Mouse (Mus musculus) erythroblast, embryonic 14.5 days (primary cell): ENCODE results near the gene Rab3gap1. TPM values are rescaled to one million over a fixed set of nuclear protein-coding genes. Genes with fewer than 3 reads are reported as not detected.

Experiments used
- H3K27me3 ChIP-seq: 2 replicates; pipeline ENCODE4 v1.6.1; 2012; ENCODE audit warnings: inconsistent platforms; ENCODE audit not compliant: control insufficient read depth
- H3K36me3 ChIP-seq: 2 replicates; pipeline ENCODE4 v1.6.1; 2012; ENCODE audit warnings: mild to moderate bottlenecking, inconsistent platforms; ENCODE audit not compliant: control insufficient read depth
- H3K4me1 ChIP-seq: 2 replicates; pipeline ENCODE4 v1.6.1; 2012; ENCODE audit warnings: inconsistent platforms; ENCODE audit not compliant: control insufficient read depth
- H3K4me3 ChIP-seq: replicated peaks from 2 replicates; pipeline ENCODE3; 2012; ENCODE audit warnings: moderate library complexity, mild to moderate bottlenecking, inconsistent platforms
- H3K9me3 ChIP-seq: 2 replicates; pipeline ENCODE4 v1.6.1; 2012; ENCODE audit warnings: low read length, inconsistent platforms, mixed read lengths; ENCODE audit not compliant: control insufficient read depth
- GATA1 ChIP-seq: IDR thresholded peaks from 2 replicates; pipeline ENCODE4 v1.6.1; 2012; ENCODE audit warnings: low read length, inconsistent platforms, mixed read lengths
- TAL1 ChIP-seq: IDR thresholded peaks from 3 replicates; pipeline ENCODE4 v1.6.1; 2012; ENCODE audit warnings: low read length, inconsistent platforms, mixed read lengths
- polyA plus RNA-seq: library from polyadenylated mRNA; stranded (reverse); fragments of >175 nt; gene quantifications from 2 replicates; pipeline ENCODE4 v1.2.3, GENCODE M21; 2012

Rab3gap1 gene
- polyA plus RNA-seq, 1 experiment: 1.3 TPM

DNA sequence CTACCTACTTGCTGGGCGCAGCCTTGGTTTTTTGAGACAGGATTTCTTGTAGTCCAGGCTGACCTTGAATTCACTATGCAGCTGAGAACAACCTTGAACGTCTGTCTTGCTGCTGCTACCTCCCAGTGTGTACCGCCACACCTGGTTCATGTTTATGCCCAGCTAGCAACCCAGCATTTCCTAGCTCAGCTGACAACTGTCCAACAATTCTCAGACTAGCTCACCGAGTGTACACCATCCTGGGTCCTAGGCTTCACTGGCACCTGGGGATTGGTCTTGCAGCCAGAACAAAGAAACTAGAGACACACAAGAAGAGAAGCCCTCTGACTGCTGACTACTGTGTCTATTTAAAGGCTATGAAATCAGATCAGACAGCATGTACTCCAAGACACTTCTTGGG is 102.3 kb downstream of the Rab3gap1 start:
- TF ChIP-seq TAL1 (no peak), GATA1 (no peak)
- no peak overlapping the region for H3K4me3 ChIP-seq
- H3K9me3 ChIP-seq: no peaks in the 10 kb centered on the region
- H3K4me1 ChIP-seq: no peaks in the 10 kb centered on the region
- H3K27me3 ChIP-seq: no peaks in the 10 kb centered on the region
- H3K36me3 ChIP-seq: peaks cover 28% of the 10 kb centered on the region

DNA sequence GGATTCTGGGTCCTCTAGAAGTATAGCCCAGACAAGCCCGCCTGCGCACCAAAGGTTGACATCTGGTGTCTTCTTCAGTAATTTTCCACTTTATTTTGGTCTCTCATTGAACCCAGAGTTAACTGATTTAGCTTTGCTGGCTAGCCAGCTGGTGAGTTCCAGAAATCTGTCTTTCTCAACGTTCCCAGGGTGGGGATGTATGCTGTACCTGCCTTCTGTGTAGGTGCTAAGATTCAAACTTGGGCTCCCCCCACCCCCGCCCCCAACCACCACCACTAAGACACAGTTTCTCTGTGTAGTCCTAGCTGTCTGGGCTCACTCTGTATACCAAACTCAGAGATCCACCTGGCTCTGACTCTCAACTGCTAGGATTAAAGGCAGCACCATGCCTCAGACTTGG is 105.5 kb downstream of the Rab3gap1 start:
- H3K4me1 ChIP-seq: no peaks in the 10 kb centered on the region
- H3K9me3 ChIP-seq: no peaks in the 10 kb centered on the region
- no peak for TF ChIP-seq GATA1
- no peak for TF ChIP-seq TAL1
- H3K4me3 ChIP-seq: no peak overlapping the region
- H3K36me3 ChIP-seq: peaks cover 31% of the 10 kb centered on the region
- H3K27me3 ChIP-seq: no peaks in the 10 kb centered on the region

DNA sequence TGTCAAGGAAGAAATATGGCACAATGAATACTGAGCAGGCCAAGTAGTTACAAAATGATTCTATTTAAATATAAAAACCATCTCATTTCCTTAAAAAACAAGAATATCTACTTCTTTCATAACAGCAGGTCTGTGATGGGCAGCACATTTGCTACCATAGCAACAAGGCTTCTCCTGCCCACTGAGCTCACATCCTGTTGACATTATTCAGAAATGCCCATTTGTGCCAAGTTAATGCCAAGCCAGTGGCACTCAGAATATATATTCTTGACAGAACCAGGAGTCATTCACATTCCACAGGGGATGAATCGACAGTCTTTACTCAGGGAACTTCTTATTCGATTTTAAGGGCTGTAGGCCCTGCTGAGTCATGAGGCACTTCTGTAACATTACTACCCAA is 107.1 kb downstream of the Rab3gap1 start:
- Histone ChIP-seq H3K27me3 (no peaks in the 10 kb centered on the region), H3K36me3 (peaks cover 24% of the 10 kb centered on the region), H3K4me1 (no peaks in the 10 kb centered on the region), H3K9me3 (no peaks in the 10 kb centered on the region), H3K4me3 (no peak overlapping the region)
- TF ChIP-seq TAL1: no peak

DNA sequence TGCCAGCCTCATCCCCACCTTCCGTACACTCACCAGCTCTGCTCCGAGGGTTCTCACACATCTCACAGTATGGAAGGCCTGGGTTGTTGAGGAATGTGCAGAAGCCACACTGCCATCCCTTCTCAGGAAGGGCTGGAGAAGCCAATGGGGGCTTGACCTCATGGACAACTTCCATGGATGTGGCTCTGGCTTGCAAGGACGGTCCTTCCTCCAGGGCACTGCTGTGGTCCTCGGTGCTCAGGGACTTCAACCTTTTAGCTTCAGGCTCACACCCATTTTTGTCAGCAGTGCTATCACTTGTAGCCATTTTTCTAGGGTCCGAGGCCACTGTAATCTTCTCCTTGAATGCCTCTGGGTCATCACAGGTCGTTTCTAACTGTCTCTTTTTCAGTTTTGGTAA is 107.5 kb downstream of the Rab3gap1 start:
- no peaks in the 10 kb centered on the region for H3K4me1 ChIP-seq
- no peaks in the 10 kb centered on the region for H3K27me3 ChIP-seq
- TF ChIP-seq GATA1: no peak
- no peak for TF ChIP-seq TAL1
- H3K36me3 ChIP-seq: peaks cover 22% of the 10 kb centered on the region
- no peak overlapping the region for H3K4me3 ChIP-seq
- H3K9me3 ChIP-seq: no peaks in the 10 kb centered on the region

DNA sequence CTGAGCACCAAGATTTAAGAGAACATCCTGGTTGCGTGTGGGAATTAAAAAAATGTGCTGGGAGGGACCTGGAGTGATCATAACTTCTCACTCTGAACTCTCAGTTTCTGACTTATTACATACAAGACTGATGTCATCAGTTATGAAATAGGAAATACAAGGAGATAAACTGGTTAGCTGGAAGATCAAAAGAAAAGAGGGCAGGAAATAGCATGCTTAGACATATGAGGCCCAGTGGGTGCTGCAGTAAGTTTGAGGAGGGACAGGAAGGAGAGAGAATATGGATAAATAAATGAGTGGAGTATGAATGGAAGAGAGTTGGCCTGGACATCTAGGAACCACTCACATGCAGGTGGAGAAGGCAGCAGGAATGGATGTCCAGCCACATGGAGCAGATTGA is 109.6 kb downstream of the Rab3gap1 start:
- no peak for TF ChIP-seq GATA1
- TF ChIP-seq TAL1: no peak
- Histone ChIP-seq H3K9me3 (no peaks in the 10 kb centered on the region), H3K27me3 (no peaks in the 10 kb centered on the region), H3K4me1 (no peaks in the 10 kb centered on the region), H3K4me3 (no peak overlapping the region), H3K36me3 (peaks cover 12% of the 10 kb centered on the region)

DNA sequence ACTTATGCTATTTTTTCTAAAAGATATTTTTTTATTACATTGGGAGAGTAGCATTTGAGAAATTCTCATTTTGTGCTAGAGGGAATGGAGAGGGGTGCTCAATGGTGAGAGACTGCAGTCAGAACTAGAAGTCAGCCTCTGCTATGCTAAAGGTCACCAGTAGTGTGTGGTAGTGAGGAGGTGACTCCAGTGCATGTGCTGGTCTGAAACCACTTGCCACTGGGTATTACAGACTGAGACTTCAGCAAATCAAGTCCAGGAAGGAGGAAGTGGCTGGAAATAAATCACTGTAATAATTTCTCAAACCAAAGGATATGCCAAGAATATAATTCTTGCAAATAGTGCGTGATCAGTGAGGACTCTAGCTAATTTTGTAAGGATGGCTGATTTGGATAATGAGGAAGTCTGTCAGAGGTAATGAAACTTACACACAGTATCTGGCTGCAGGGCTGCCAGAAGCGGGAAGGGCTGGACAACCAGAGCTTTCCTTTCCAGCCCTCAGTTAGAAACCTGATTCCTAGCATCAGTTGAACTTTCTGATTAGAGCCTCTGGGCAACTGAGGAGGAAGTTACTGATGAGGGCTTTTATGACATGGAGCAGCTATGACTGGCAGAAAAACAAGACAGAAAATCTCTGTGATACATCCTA is 112.5 kb downstream of the Rab3gap1 start:
- H3K4me1 ChIP-seq: no peaks in the 10 kb centered on the region
- peaks cover 8% of the 10 kb centered on the region for H3K36me3 ChIP-seq
- TF ChIP-seq TAL1 (no peak), GATA1 (no peak)
- H3K27me3 ChIP-seq: no peaks in the 10 kb centered on the region
- H3K9me3 ChIP-seq: no peaks in the 10 kb centered on the region
- no peak overlapping the region for H3K4me3 ChIP-seq

DNA sequence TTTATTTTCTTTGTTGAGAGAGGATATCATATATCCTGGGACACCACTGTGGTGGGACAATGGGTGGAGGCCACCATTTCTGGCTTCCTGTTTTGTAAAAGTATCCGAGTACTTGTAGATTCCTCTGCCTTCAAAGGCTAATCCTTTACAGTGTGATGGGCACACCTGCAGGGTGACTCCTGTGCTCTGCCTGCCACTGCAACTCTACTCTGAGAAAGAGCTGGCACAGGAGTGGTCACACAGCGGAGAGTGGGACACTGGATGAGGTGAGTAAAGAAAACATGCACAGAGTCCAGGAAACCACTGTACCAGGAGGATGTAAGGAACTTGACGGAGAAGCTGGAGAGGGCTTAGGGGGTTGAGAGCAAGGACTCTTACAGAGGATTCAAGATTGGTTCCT is 113.7 kb downstream of the Rab3gap1 start:
- H3K4me1 ChIP-seq: no peaks in the 10 kb centered on the region
- H3K4me3 ChIP-seq: no peak overlapping the region
- H3K36me3 ChIP-seq: peaks cover 10% of the 10 kb centered on the region
- H3K27me3 ChIP-seq: no peaks in the 10 kb centered on the region
- no peaks in the 10 kb centered on the region for H3K9me3 ChIP-seq
- TF ChIP-seq TAL1 (no peak), GATA1 (no peak)

DNA sequence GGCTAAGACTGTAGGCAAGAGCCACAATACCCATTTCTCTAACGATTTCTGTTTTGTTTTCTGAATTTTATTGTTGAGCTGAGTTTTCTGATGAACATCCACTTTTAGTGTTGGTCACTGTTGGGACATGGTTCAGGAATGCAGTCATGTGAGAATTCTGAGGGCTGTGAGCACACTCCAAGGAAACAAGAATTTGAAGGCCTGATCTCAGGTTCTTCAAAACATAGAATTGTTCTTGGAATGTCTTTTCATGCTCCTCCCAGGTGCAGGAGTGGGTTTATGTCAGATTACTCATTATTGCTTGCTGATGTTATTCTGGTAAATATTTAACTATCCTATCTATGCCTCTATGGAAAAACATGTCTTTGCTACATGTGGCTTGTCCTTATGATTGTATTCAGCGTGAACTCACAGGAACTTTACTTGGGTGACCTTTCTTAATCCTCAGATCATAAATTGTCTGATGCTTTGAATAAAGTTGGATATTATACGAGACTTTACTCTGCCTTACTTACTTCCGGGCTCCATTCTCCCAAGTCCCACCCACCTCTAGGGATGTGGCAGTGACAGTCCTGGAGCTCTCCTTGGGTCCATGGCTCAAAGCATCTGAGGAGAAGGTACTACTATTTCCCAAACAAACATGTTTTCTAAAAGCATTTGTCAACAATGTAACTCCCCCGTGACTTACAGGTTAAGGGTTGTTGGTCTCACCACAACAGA is 114.9 kb downstream of the Rab3gap1 start:
- no peak for TF ChIP-seq GATA1
- TF ChIP-seq TAL1: no peak
- peaks cover 11% of the 10 kb centered on the region for H3K36me3 ChIP-seq
- no peaks in the 10 kb centered on the region for H3K27me3 ChIP-seq
- no peaks in the 10 kb centered on the region for H3K4me1 ChIP-seq
- H3K9me3 ChIP-seq: no peaks in the 10 kb centered on the region
- no peak overlapping the region for H3K4me3 ChIP-seq

DNA sequence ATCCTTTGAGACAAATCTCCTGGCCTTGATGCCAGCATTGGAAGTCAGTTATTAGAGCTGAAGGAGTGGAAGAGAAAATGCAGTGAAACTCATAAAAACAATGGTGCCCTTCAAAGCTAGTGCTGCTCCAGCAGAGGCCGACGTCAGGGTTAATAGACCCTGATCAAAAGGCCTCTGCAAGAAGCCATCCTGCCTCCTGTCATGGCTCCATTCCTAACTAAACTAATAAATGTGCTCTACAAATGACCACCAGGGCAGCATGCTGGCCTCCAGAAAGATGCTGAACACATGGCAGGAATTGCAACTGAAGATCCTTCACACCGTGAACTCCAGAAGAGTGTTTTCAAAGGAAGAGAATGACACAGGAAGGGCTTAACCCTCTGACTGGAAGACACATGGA is 116.8 kb downstream of the Rab3gap1 start:
- Histone ChIP-seq H3K4me3 (no peak overlapping the region), H3K4me1 (no peaks in the 10 kb centered on the region; the same call in 1 of the 2 replicates), H3K9me3 (no peaks in the 10 kb centered on the region), H3K36me3 (peaks cover 17% of the 10 kb centered on the region), H3K27me3 (no peaks in the 10 kb centered on the region)
- TF ChIP-seq GATA1 (no peak), TAL1 (no peak)

DNA sequence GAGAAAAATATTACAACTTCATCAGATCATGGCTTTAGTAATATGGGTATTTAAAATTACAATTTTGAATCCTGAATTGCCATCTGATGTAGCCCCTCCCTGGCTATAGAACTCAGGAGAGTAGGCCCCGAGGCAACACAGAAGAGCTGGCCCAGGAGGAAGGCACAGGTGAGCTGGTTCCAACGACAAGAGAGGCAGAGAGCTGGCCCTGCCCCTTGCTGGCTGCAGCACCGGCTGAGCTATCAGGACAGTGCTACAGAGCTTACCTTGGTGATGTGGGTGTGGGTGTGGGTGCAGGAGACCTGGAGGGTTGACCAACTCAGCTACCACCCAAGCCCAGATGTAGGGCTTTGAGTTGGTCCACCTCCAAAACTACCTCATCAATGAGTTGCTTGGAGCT is 119.7 kb downstream of the Rab3gap1 start:
- peaks cover 42% of the 10 kb centered on the region for H3K36me3 ChIP-seq
- no peaks in the 10 kb centered on the region for H3K9me3 ChIP-seq
- no peaks in the 10 kb centered on the region; the same call in 1 of the 2 replicates for H3K4me1 ChIP-seq
- no peak overlapping the region for H3K4me3 ChIP-seq
- no peak for TF ChIP-seq TAL1
- TF ChIP-seq GATA1: no peak
- no peaks in the 10 kb centered on the region for H3K27me3 ChIP-seq
